ENCODE assay signal across 14 mouse cellular contexts in the genomic region with DNA sequence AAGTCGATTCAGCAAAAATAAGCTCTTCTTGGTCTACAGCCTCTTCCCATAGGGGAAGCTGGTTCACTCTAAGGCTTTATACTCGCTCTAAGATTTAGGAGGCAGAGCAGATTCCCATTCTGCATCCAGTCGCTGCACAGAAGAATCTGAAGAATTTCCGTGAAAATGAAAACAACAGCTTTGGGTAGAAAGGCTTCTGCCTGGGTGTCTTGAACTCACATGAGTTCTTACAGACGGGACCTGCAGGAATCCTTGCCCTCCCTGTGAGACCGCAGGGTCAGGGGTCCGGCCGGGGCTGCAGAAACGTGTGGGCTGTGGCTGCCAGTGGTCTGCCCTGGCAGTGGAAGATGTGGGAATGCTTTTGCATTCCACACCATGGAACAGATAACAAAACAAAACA.
DNase-seq lines count a peak whose midpoint lies in the region; ATAC-seq and TF ChIP-seq lines count a peak whose summit lies in the region.
"Had no signal": no experiment of that assay in that cellular context is flagged by ENCODE, and none has a peak within 500 bp of the region (broad histone marks: within the 10 kb centered on the region; RNA-seq: fewer than 3 reads in every experiment).

No protein-coding gene starts in this region.

- no peaks in the 10 kb centered on the region for H3K9me3 ChIP-seq in heart, embryonic 12.5 days (replicated peaks)
- H3K9me3 ChIP-seq in embryonic facial prominence, embryonic 10.5 days: no peaks in the 10 kb centered on the region
- no peaks in the 10 kb centered on the region for H3K9me3 ChIP-seq in stomach, embryonic 14.5 days (ENCODE audit: control insufficient read depth, low read depth, low read length)

- H3K27ac ChIP-seq in heart, embryonic 12.5 days (ENCODE audit: poor library complexity, severe bottlenecking): peak overlapping the region; percentile 55
- H3K27ac ChIP-seq in embryonic facial prominence, embryonic 10.5 days (replicated peaks): peak overlapping the region; percentile 76
- H3K27ac ChIP-seq in stomach, embryonic 14.5 days (ENCODE audit: low read length): peak overlapping the region; percentile 21; the same call in 1 of the 2 replicates
- H3K27ac ChIP-seq in cerebellum, adult 2 months (ENCODE audit: insufficient read depth, low read length): no peak overlapping the region
- H3K27ac ChIP-seq: left cerebral cortex, adult 2 months had no signal

- 0 out of 2 replicates have a peak overlapping the region, but pooled peaks have one; percentile 20 for H3K4me2 ChIP-seq in heart, embryonic 12.5 days
- no peak overlapping the region for H3K4me2 ChIP-seq in stomach, embryonic 14.5 days (replicated peaks; ENCODE audit: low read depth, low read length)
- H3K4me2 ChIP-seq: midbrain, embryonic 11.5 days had no signal

- H3K4me3 ChIP-seq in heart, embryonic 12.5 days: no peak overlapping the region
- H3K4me3 ChIP-seq in embryonic facial prominence, embryonic 10.5 days: peak overlapping the region; percentile 16; the same call in 1 of the 2 replicates
- H3K4me3 ChIP-seq in stomach, embryonic 14.5 days (ENCODE audit: low read depth, low read length): no peak overlapping the region
- no peak overlapping the region for H3K4me3 ChIP-seq in cerebellum, adult 2 months (replicated peaks; ENCODE audit: insufficient read depth, low read depth, low read length)
- H3K4me3 ChIP-seq: left cerebral cortex, adult 2 months had no signal

- no peak for TF ChIP-seq POLR2A in cerebellum, adult 2 months (IDR thresholded peaks at IDR 0.05; ENCODE audit: borderline replicate concordance, insufficient read depth, low read length)

- 28% methylated on average over 9 of the region's 9 CpGs for WGBS in heart, embryonic 12.5 days
- 12% methylated on average over 9 of the region's 9 CpGs for WGBS in embryonic facial prominence, embryonic 10.5 days
- 26% methylated on average over 9 of the region's 9 CpGs for WGBS in stomach, embryonic 14.5 days
- WGBS in cerebellum, adult 2 months: 69% methylated on average over 9 of the region's 9 CpGs

- H3K36me3 ChIP-seq in heart, embryonic 12.5 days: no peaks in the 10 kb centered on the region
- no peaks in the 10 kb centered on the region for H3K36me3 ChIP-seq in embryonic facial prominence, embryonic 10.5 days (replicated peaks)
- no peaks in the 10 kb centered on the region for H3K36me3 ChIP-seq in stomach, embryonic 14.5 days (ENCODE audit: control insufficient read depth, insufficient read depth, low read length)

- intact Hi-C loops in heart, postnatal 36 days (cut with DNase I): no loop called here

- TF ChIP-seq CTCF in cerebellum, adult 2 months (IDR thresholded peaks at IDR 0.05; ENCODE audit: borderline replicate concordance, insufficient read depth, low read depth, low read length): no peak

- no peaks in the 10 kb centered on the region for H3K27me3 ChIP-seq in heart, embryonic 12.5 days (replicated peaks)
- no peaks in the 10 kb centered on the region for H3K27me3 ChIP-seq in embryonic facial prominence, embryonic 10.5 days (replicated peaks; ENCODE audit: low read depth, poor library complexity, severe bottlenecking)
- H3K27me3 ChIP-seq in stomach, embryonic 14.5 days (ENCODE audit: control insufficient read depth, insufficient read depth, low read length): no peaks in the 10 kb centered on the region
- no peaks in the 10 kb centered on the region for H3K27me3 ChIP-seq in cerebellum, adult 2 months (ENCODE audit: control insufficient read depth, insufficient read depth, low read length)

- DNase-seq in heart, postnatal 36 days: no peak
- peak; percentile 25 for DNase-seq in kidney, postnatal 10 days
- DNase-seq in kidney, adult 8-10 months: no peak
- peak; percentile 60 for DNase-seq in embryonic facial prominence, embryonic 10.5 days (ENCODE audit: low spot score)
- no peak for DNase-seq in cerebellum, adult 2 months
- DNase-seq in urinary bladder, postnatal 36 days (ENCODE audit: low spot score in 2 of 2): no peak
- DNase-seq: adrenal gland, postnatal 14 days; gastrocnemius, postnatal 25 days; liver, postnatal 0 days; thymus, postnatal 14 days had no signal

- H3K4me1 ChIP-seq in heart, embryonic 12.5 days (replicated peaks): peaks cover 29% of the 10 kb centered on the region
- H3K4me1 ChIP-seq in embryonic facial prominence, embryonic 10.5 days: peaks cover 51% of the 10 kb centered on the region
- H3K4me1 ChIP-seq in stomach, embryonic 14.5 days (ENCODE audit: control insufficient read depth, insufficient read depth, low read length): no peaks in the 10 kb centered on the region
- H3K4me1 ChIP-seq in cerebellum, adult 2 months (ENCODE audit: control insufficient read depth, insufficient read depth, low read length): peaks cover 5% of the 10 kb centered on the region; the same call in 1 of the 2 replicates

- H3K9ac ChIP-seq in heart, embryonic 12.5 days: no peak overlapping the region
- no peak overlapping the region for H3K9ac ChIP-seq in stomach, embryonic 14.5 days (replicated peaks; ENCODE audit: low read depth, low read length)
- H3K9ac ChIP-seq: liver, postnatal 0 days had no signal

- ATAC-seq in heart, embryonic 12.5 days (ENCODE audit: insufficient number of reproducible peaks, low FRiP score): no peak; the same call in 1 of the 2 replicates
- ATAC-seq in stomach, embryonic 14.5 days (ENCODE audit: insufficient number of reproducible peaks, insufficient read depth, low FRiP score, low read depth): no peak
- ATAC-seq: liver, postnatal 0 days had no signal

Comparison
In these comparisons a context has a peak if more than half of its experiments do, and no peak if none do; other contexts are left out.
1. DNase-seq: peak in kidney, postnatal 10 days (single experiment) and embryonic facial prominence, embryonic 10.5 days (single experiment); none in heart, postnatal 36 days (0 of 2), kidney, adult 8-10 months (0 of 2), cerebellum, adult 2 months (0 of 2) and urinary bladder, postnatal 36 days (0 of 2).